In genomic region chr14:54959197-54959596, GRCm38 (mm10) we compare ENCODE assay signal across 32 mouse cellular contexts. TPM values are rescaled to one million over a fixed set of nuclear protein-coding genes. Genes with fewer than 3 reads are reported as not detected.
DNase-seq lines count a peak whose midpoint lies in the region; ATAC-seq and TF ChIP-seq lines count a peak whose summit lies in the region.
"Had no signal": no experiment of that assay in that cellular context is flagged by ENCODE, and none has a peak within 500 bp of the region (broad histone marks: within the 10 kb centered on the region; RNA-seq: fewer than 3 reads in every experiment).

No protein-coding gene starts in this region.

- no peak for TF ChIP-seq CTCF in heart, adult 2 months (IDR thresholded peaks at IDR 0.05)

- peak overlapping the region; percentile 69 for H3K9ac ChIP-seq in heart, adult 2 months (ENCODE audit: low read depth, low read length)
- peak overlapping the region; percentile 41 for H3K9ac ChIP-seq in heart, embryonic 12.5 days
- peak overlapping the region; percentile 7; the same call in 1 of the 2 replicates for H3K9ac ChIP-seq in heart, embryonic 15.5 days
- H3K9ac ChIP-seq: embryonic facial prominence, embryonic 13.5 days; forebrain, embryonic 12.5 days; forebrain, embryonic 15.5 days; hindbrain, embryonic 13.5 days; intestine, embryonic 15.5 days; kidney, embryonic 15.5 days had no signal

- no peaks in the 10 kb centered on the region; the same call in 1 of the 2 replicates for H3K36me3 ChIP-seq in heart, adult 2 months (ENCODE audit: control insufficient read depth, insufficient read depth, low read length)
- H3K36me3 ChIP-seq in heart, embryonic 12.5 days, result peaks cover 89% of the 10 kb centered on the region
- H3K36me3 ChIP-seq in heart, embryonic 15.5 days, result peaks cover 24% of the 10 kb centered on the region; the same call in 1 of the 2 replicates
- H3K36me3 ChIP-seq: embryonic facial prominence, embryonic 10.5 days; embryonic facial prominence, embryonic 13.5 days; forebrain, embryonic 12.5 days; forebrain, embryonic 15.5 days; hindbrain, embryonic 10.5 days; hindbrain, embryonic 13.5 days; intestine, embryonic 15.5 days; kidney, embryonic 15.5 days had no signal

- intact Hi-C loops in heart, adult 2 months (cut with DNase I), result no loop called here
- intact Hi-C loops in heart, postnatal 10 days (cut with DNase I), result no loop called here
- intact Hi-C loops in heart, postnatal 25 days (cut with DNase I), result no loop called here
- intact Hi-C loops in heart, postnatal 14 days (cut with DNase I), result no loop called here

- H3K79me2 ChIP-seq in heart, adult 2 months (replicated peaks; ENCODE audit: control insufficient read depth, insufficient read depth, low read length), result no peaks in the 10 kb centered on the region

- no peaks in the 10 kb centered on the region for H3K9me3 ChIP-seq in heart, embryonic 12.5 days (replicated peaks)
- no peaks in the 10 kb centered on the region for H3K9me3 ChIP-seq in heart, embryonic 15.5 days (replicated peaks)
- H3K9me3 ChIP-seq: embryonic facial prominence, embryonic 10.5 days; embryonic facial prominence, embryonic 13.5 days; forebrain, embryonic 12.5 days; forebrain, embryonic 15.5 days; hindbrain, embryonic 10.5 days; hindbrain, embryonic 13.5 days; intestine, embryonic 15.5 days; kidney, embryonic 15.5 days had no signal

- H3K4me2 ChIP-seq in heart, embryonic 12.5 days, result peak overlapping the region; percentile 68
- H3K4me2 ChIP-seq in heart, embryonic 15.5 days, result peak overlapping the region; percentile 56
- H3K4me2 ChIP-seq: embryonic facial prominence, embryonic 13.5 days; forebrain, embryonic 12.5 days; forebrain, embryonic 15.5 days; hindbrain, embryonic 13.5 days; intestine, embryonic 15.5 days; kidney, embryonic 15.5 days had no signal

- peak; percentile 73 for TF ChIP-seq EP300 in heart, adult 2 months (IDR thresholded peaks at IDR 0.05; ENCODE audit: insufficient read depth, low read depth, low read length)

- peak; percentile 69 for TF ChIP-seq POLR2A in heart, adult 2 months (IDR thresholded peaks at IDR 0.05; ENCODE audit: insufficient read depth, low read depth, low read length)

- peak overlapping the region; percentile 36 for H3K27ac ChIP-seq in heart, adult 2 months
- H3K27ac ChIP-seq in heart, embryonic 12.5 days (ENCODE audit: poor library complexity, severe bottlenecking), result peak overlapping the region; percentile 32; the same call in 1 of the 2 replicates
- peak overlapping the region; percentile 7; the same call in 1 of the 2 replicates for H3K27ac ChIP-seq in heart, embryonic 15.5 days
- H3K27ac ChIP-seq: embryonic facial prominence, embryonic 10.5 days; embryonic facial prominence, embryonic 13.5 days; forebrain, embryonic 12.5 days; forebrain, embryonic 15.5 days; hindbrain, embryonic 10.5 days; hindbrain, embryonic 13.5 days; intestine, embryonic 15.5 days; kidney, embryonic 15.5 days had no signal

- H3K4me1 ChIP-seq in heart, adult 2 months (ENCODE audit: control insufficient read depth, insufficient read depth, low read length), result no peaks in the 10 kb centered on the region
- H3K4me1 ChIP-seq in heart, embryonic 12.5 days (replicated peaks), result peaks cover 51% of the 10 kb centered on the region
- peaks cover 45% of the 10 kb centered on the region for H3K4me1 ChIP-seq in heart, embryonic 15.5 days (replicated peaks)
- H3K4me1 ChIP-seq: forebrain, embryonic 15.5 days; hindbrain, embryonic 13.5 days; intestine, embryonic 15.5 days; kidney, embryonic 15.5 days had no signal

- WGBS in heart, adult 2 months, result 66% methylated on average over 3 of the region's 3 CpGs
- WGBS in heart, embryonic 12.5 days, result 70% methylated on average over 3 of the region's 3 CpGs
- WGBS in heart, embryonic 15.5 days, result 70% methylated on average over 3 of the region's 3 CpGs

- no peak for DNase-seq in heart, adult 2 months
- no peak for DNase-seq in heart, postnatal 10 days
- DNase-seq in heart, postnatal 25 days (ENCODE audit: low spot score), result no peak
- no peak for DNase-seq in heart, postnatal 14 days
- DNase-seq: adrenal gland, adult 8-10 months; adrenal gland, postnatal 25 days; cerebellum, adult 11-12 months; cerebellum, adult 8-10 months; cerebellum, postnatal 10 days; cerebellum, postnatal 36 days; embryo, embryonic 11 days; gastrocnemius, postnatal 25 days; kidney, adult 11 months; kidney, adult 8-10 months had no signal

- H3K27me3 ChIP-seq in heart, adult 2 months (ENCODE audit: control insufficient read depth, insufficient read depth, low read length), result no peaks in the 10 kb centered on the region; the same call in 1 of the 2 replicates
- H3K27me3 ChIP-seq in heart, embryonic 12.5 days (replicated peaks), result no peaks in the 10 kb centered on the region
- H3K27me3 ChIP-seq in heart, embryonic 15.5 days, result no peaks in the 10 kb centered on the region
- H3K27me3 ChIP-seq: embryonic facial prominence, embryonic 13.5 days; forebrain, embryonic 15.5 days; hindbrain, embryonic 13.5 days; intestine, embryonic 15.5 days; kidney, embryonic 15.5 days had no signal

- ATAC-seq in heart, embryonic 12.5 days (ENCODE audit: insufficient number of reproducible peaks, low FRiP score), result no peak
- no peak for ATAC-seq in heart, embryonic 15.5 days (replicated peaks; ENCODE audit: insufficient number of reproducible peaks, insufficient read depth, low FRiP score, low read depth)
- ATAC-seq: activated CD4-positive, CD25-positive, alpha-beta regulatory T cell, adult 4 months; forebrain, embryonic 15.5 days; hindbrain, embryonic 16.5 days; intestine, embryonic 15.5 days had no signal

- peak overlapping the region; percentile 38 for H3K4me3 ChIP-seq in heart, adult 2 months
- peak overlapping the region; percentile 61; the same call in 1 of the 2 replicates for H3K4me3 ChIP-seq in heart, embryonic 12.5 days
- H3K4me3 ChIP-seq in heart, embryonic 15.5 days, result peak overlapping the region; percentile 24
- H3K4me3 ChIP-seq: embryonic facial prominence, embryonic 10.5 days; embryonic facial prominence, embryonic 13.5 days; erythroblast, embryonic 14.5 days; forebrain, embryonic 12.5 days; forebrain, embryonic 15.5 days; hindbrain, embryonic 10.5 days; hindbrain, embryonic 13.5 days; intestine, embryonic 15.5 days; kidney, embryonic 15.5 days had no signal

RNA-seq across cellular contexts. Expression of gene Myh6, which starts 7.5 kb away (rescaled TPM):
- total RNA-seq in heart, adult 2 months (2021), result over 10,000 TPM; 19,033 to 21,149 TPM
- 6,249 and 7,266 TPM in 2 replicates for polyA plus RNA-seq in heart, adult 2 months (2012; rRNA removed)
- over 10,000 TPM; 20,580 to 20,870 TPM for total RNA-seq in heart, postnatal 10 days (2021)
- polyA plus RNA-seq in heart, embryonic 12.5 days (2016; fragmentation: Nextera tagmentation; extraction: Ambion mirVana), result 2,737 and 2,858 TPM in 2 replicates
- total RNA-seq in heart, postnatal 25 days (2021), result over 10,000 TPM; 23,221 to 24,394 TPM
- polyA plus RNA-seq in heart, embryonic 15.5 days (2015; fragmentation: Nextera tagmentation; extraction: Ambion mirVana), result 2,004 and 2,041 TPM in 2 replicates
- over 10,000 TPM; 23,215 to 24,603 TPM for total RNA-seq in heart, postnatal 14 days (2021)
- total RNA-seq: adrenal gland, adult 8-10 months; adrenal gland, postnatal 25 days had no signal
- polyA plus RNA-seq: activated CD4-positive, CD25-positive, alpha-beta regulatory T cell, adult 4 months; erythroblast, embryonic 14.5 days; gonadal fat pad, adult 2 months had no signal

RNA-seq across cellular contexts. Expression of gene Gm17428, which starts 17.5 kb away (rescaled TPM):
- total RNA-seq in heart, adult 2 months (2021), result not detected
- polyA plus RNA-seq in heart, adult 2 months (2012; rRNA removed), result not detected in 2 replicates
- total RNA-seq in heart, postnatal 10 days (2021), result not detected
- not detected in 2 replicates for polyA plus RNA-seq in heart, embryonic 12.5 days (2016; fragmentation: Nextera tagmentation; extraction: Ambion mirVana)
- total RNA-seq in heart, postnatal 25 days (2021), result not detected
- not detected in 2 replicates for polyA plus RNA-seq in heart, embryonic 15.5 days (2015; fragmentation: Nextera tagmentation; extraction: Ambion mirVana)
- total RNA-seq in heart, postnatal 14 days (2021), result not detected
- total RNA-seq: adrenal gland, adult 8-10 months; adrenal gland, postnatal 25 days; ES-E14; gastrocnemius, adult 8-10 months; gastrocnemius, postnatal 25 days had no signal
- polyA plus RNA-seq: activated CD4-positive, CD25-positive, alpha-beta regulatory T cell, adult 4 months; brain, embryonic 14.5 days; cortical plate, adult 2 months; embryonic facial prominence, embryonic 10.5 days; embryonic facial prominence, embryonic 13.5 days; erythroblast, embryonic 14.5 days; forebrain, embryonic 12.5 days; forebrain, embryonic 15.5 days; gonadal fat pad, adult 2 months; hindbrain, embryonic 10.5 days; hindbrain, embryonic 13.5 days; hindbrain, embryonic 16.5 days; intestine, embryonic 15.5 days; kidney, embryonic 15.5 days had no signal

RNA-seq across cellular contexts. Expression of gene Cmtm5, which starts 23.1 kb away (rescaled TPM):
- under 1 TPM in 1 of 2 experiments, not detected in 1; 0.30 TPM for total RNA-seq in heart, adult 2 months (2021)
- polyA plus RNA-seq in heart, adult 2 months (2012; rRNA removed), result 1.8 and 2.9 TPM in 2 replicates
- total RNA-seq in heart, postnatal 10 days (2021), result under 1 TPM in 1 of 2 experiments, not detected in 1; 0.91 TPM
- 0.57 and 0.89 TPM in 2 replicates for polyA plus RNA-seq in heart, embryonic 12.5 days (2016; fragmentation: Nextera tagmentation; extraction: Ambion mirVana)
- total RNA-seq in heart, postnatal 25 days (2021), result under 1 TPM; 0.29 to 0.36 TPM
- 0.74 and 2.4 TPM in 2 replicates for polyA plus RNA-seq in heart, embryonic 15.5 days (2015; fragmentation: Nextera tagmentation; extraction: Ambion mirVana)
- total RNA-seq in heart, postnatal 14 days (2021), result under 1 TPM; 0.49 to 0.60 TPM
- total RNA-seq: ES-E14; gastrocnemius, adult 8-10 months had no signal
- polyA plus RNA-seq: erythroblast, embryonic 14.5 days had no signal

RNA-seq across cellular contexts. Expression of gene Il25, which starts 26.7 kb away (rescaled TPM):
- not detected for total RNA-seq in heart, adult 2 months (2021)
- not detected in 2 replicates for polyA plus RNA-seq in heart, adult 2 months (2012; rRNA removed)
- not detected for total RNA-seq in heart, postnatal 10 days (2021)
- not detected in 2 replicates for polyA plus RNA-seq in heart, embryonic 12.5 days (2016; fragmentation: Nextera tagmentation; extraction: Ambion mirVana)
- total RNA-seq in heart, postnatal 25 days (2021), result not detected
- polyA plus RNA-seq in heart, embryonic 15.5 days (2015; fragmentation: Nextera tagmentation; extraction: Ambion mirVana), result not detected in 2 replicates
- not detected for total RNA-seq in heart, postnatal 14 days (2021)
- total RNA-seq: adrenal gland, adult 8-10 months; adrenal gland, postnatal 25 days; gastrocnemius, adult 8-10 months; gastrocnemius, postnatal 25 days had no signal
- polyA plus RNA-seq: activated CD4-positive, CD25-positive, alpha-beta regulatory T cell, adult 4 months; embryonic facial prominence, embryonic 10.5 days; embryonic facial prominence, embryonic 13.5 days; erythroblast, embryonic 14.5 days; forebrain, embryonic 12.5 days; gonadal fat pad, adult 2 months; intestine, embryonic 15.5 days; kidney, embryonic 15.5 days had no signal

RNA-seq across cellular contexts. Expression of gene Efs, which starts 33.3 kb away (rescaled TPM):
- 1 to 10 TPM; 1.9 to 3.0 TPM for total RNA-seq in heart, adult 2 months (2021)
- polyA plus RNA-seq in heart, adult 2 months (2012; rRNA removed), result 5.1 and 5.4 TPM in 2 replicates
- 1 to 10 TPM; 7.4 TPM for total RNA-seq in heart, postnatal 10 days (2021)
- 15.0 and 16.7 TPM in 2 replicates for polyA plus RNA-seq in heart, embryonic 12.5 days (2016; fragmentation: Nextera tagmentation; extraction: Ambion mirVana)
- 1 to 10 TPM; 2.8 to 3.0 TPM for total RNA-seq in heart, postnatal 25 days (2021)
- polyA plus RNA-seq in heart, embryonic 15.5 days (2015; fragmentation: Nextera tagmentation; extraction: Ambion mirVana), result 10.6 and 18.8 TPM in 2 replicates
- total RNA-seq in heart, postnatal 14 days (2021), result 1 to 10 TPM; 4.1 to 4.6 TPM
- polyA plus RNA-seq: activated CD4-positive, CD25-positive, alpha-beta regulatory T cell, adult 4 months; erythroblast, embryonic 14.5 days had no signal

Comparison
In these comparisons a context has a peak if more than half of its experiments do, and no peak if none do; other contexts are left out.
1. H3K9ac ChIP-seq: peak in every context shown above with its lines; median percentile 69 in heart, adult 2 months; 41 in heart, embryonic 12.5 days; 7 in heart, embryonic 15.5 days.